Mouse (Mus musculus): Measurements from ENCODE around the gene Zfand3. TPM values are rescaled to one million over a fixed set of nuclear protein-coding genes. Genes with fewer than 3 reads are reported as not detected.

The Zfand3 gene
- polyA plus RNA-seq, 1 experiment from 2014 or later: 40.2 TPM

DNA sequence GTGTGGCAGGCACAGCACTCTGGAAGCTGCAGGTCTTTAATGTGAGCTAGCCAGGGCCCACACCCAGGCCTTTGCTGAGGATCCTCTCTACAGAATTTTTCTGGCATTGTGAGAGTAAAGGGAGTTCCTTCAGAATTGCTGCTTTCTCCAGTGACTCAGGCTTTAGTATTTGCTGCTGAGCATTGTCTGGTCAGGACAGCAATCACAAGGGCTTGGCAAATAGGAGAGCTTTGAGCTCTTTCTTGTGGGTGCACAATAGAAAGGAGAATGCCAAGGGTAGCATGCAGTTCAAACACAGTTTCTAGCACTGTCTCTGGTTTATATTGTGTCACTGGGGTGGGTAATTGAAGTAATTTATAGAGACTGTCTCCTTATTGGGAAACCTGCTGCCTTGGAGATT lies 3.9 kb downstream of the Zfand3 start:
- Histone ChIP-seq H3K27ac (ENCODE audit: low read length) (peak overlapping the region; percentile 70), H3K4me3 (ENCODE audit: low read length) (no peak overlapping the region), H3K27me3 (replicated peaks; ENCODE audit: control insufficient read depth, insufficient read depth, low read length) (no peaks in the 10 kb centered on the region), H3K9ac (ENCODE audit: low read depth, low read length) (no peak overlapping the region), H3K9me3 (ENCODE audit: control insufficient read depth, low read length) (no peaks in the 10 kb centered on the region), H3K36me3 (ENCODE audit: control insufficient read depth, insufficient read depth, low read length) (no peaks in the 10 kb centered on the region), H3K4me1 (ENCODE audit: control insufficient read depth, insufficient read depth, low read length) (peaks cover 33% of the 10 kb centered on the region), H3K4me2 (ENCODE audit: low read depth, low read length) (peak overlapping the region; percentile 42; the same call in 1 of the 2 replicates)
- no peak for ATAC-seq

DNA sequence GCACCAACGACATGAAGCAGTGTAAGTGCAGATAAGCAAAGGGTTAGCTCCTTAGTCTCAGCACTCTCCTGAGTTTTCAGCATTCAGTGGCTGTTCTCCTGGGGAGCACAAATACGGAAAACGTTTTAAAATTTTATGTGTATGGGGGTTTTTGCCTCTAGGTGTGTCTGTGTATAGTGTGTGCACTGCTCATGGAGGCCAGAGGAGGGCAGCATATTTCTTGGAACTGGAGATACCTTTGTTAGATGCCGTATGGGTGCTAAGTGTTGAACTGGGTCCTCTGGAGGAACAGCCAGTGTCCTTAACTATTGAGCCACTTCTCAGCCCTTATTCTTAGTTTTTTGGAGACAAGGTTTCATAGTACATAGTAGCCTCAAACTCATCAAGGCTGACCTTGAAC lies 10.1 kb downstream of the Zfand3 start:
- H3K4me3 ChIP-seq (ENCODE audit: low read length): no peak overlapping the region
- no peaks in the 10 kb centered on the region for H3K27me3 ChIP-seq (replicated peaks; ENCODE audit: control insufficient read depth, insufficient read depth, low read length)
- no peak overlapping the region for H3K27ac ChIP-seq (ENCODE audit: low read length)
- H3K4me1 ChIP-seq (ENCODE audit: control insufficient read depth, insufficient read depth, low read length): peaks cover 20% of the 10 kb centered on the region
- no peak for ATAC-seq
- no peak overlapping the region for H3K9ac ChIP-seq (ENCODE audit: low read depth, low read length)
- 94% methylated on average over 4 of the region's 4 CpGs for WGBS
- H3K4me2 ChIP-seq (ENCODE audit: low read depth, low read length): no peak overlapping the region
- no peaks in the 10 kb centered on the region for H3K9me3 ChIP-seq (ENCODE audit: control insufficient read depth, low read length)
- H3K36me3 ChIP-seq (ENCODE audit: control insufficient read depth, insufficient read depth, low read length): no peaks in the 10 kb centered on the region

DNA sequence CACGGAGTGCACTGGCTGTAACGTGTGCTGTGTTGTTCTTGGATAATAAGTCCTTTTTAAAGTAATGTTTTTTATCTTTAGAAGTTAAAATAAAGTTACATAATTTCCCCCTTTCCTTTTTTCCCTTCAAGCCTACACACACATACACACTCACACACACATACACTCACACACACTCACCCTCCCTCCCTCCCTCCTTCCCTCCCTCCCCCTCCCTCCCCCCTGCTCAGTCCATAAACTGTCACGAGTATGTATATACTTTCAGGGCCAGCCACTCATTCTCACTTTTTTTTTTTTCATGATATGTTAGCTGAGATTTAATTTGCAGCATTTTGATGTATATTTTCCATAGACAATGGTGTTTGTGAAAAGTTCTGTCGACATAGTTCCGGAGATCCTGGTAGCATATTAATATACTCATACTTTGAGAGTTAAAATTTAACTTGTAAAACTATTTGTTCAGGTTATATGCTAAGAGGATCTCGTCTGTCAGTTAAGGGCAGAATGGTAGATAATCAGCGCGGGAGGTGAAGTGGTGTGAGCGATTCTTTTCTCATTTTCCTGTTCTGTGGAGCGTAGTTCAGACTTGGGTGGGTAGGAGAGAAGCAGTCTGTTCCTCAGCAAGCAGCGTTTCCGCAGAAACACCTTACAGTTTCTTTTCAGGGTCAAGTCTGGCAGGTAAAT lies 14.5 kb downstream of the Zfand3 start:
- Histone ChIP-seq H3K27me3 (replicated peaks; ENCODE audit: control insufficient read depth, insufficient read depth, low read length) (no peaks in the 10 kb centered on the region), H3K9ac (ENCODE audit: low read depth, low read length) (peak overlapping the region; percentile 53), H3K4me2 (ENCODE audit: low read depth, low read length) (peak overlapping the region; percentile 56), H3K27ac (ENCODE audit: low read length) (peak overlapping the region; percentile 92), H3K36me3 (ENCODE audit: control insufficient read depth, insufficient read depth, low read length) (no peaks in the 10 kb centered on the region), H3K9me3 (ENCODE audit: control insufficient read depth, low read length) (no peaks in the 10 kb centered on the region), H3K4me1 (ENCODE audit: control insufficient read depth, insufficient read depth, low read length) (peaks cover 25% of the 10 kb centered on the region), H3K4me3 (ENCODE audit: low read length) (peak overlapping the region; percentile 23)
- peak; percentile 68 for ATAC-seq
- WGBS: 53% methylated on average over 12 of the region's 12 CpGs

DNA sequence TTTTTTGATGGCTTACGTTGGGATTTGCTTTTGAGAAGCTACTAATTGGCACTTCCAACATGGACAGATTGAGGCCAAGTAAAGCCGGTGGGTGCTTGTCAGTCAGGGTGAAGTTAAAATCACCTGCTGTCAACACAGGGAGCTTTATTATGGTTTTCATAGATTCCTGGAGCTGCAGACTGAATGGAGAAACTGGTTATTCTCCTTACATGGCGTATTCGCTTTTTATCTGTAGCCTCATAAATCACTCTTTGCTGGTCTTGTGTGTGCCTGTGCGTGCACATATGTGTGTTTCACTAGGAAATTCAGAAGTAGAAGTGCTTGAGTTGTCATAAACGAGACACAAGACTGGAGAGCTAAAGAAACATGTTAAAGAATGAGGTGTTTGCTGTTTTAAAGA lies 15.4 kb downstream of the Zfand3 start:
- WGBS: 58% methylated on average over 6 of the region's 6 CpGs
- Histone ChIP-seq H3K27me3 (replicated peaks; ENCODE audit: control insufficient read depth, insufficient read depth, low read length) (no peaks in the 10 kb centered on the region), H3K27ac (ENCODE audit: low read length) (peak overlapping the region; percentile 92), H3K4me2 (ENCODE audit: low read depth, low read length) (peak overlapping the region; percentile 56), H3K9me3 (ENCODE audit: control insufficient read depth, low read length) (no peaks in the 10 kb centered on the region), H3K36me3 (ENCODE audit: control insufficient read depth, insufficient read depth, low read length) (no peaks in the 10 kb centered on the region), H3K4me1 (ENCODE audit: control insufficient read depth, insufficient read depth, low read length) (peaks cover 28% of the 10 kb centered on the region), H3K4me3 (ENCODE audit: low read length) (peak overlapping the region; percentile 23), H3K9ac (ENCODE audit: low read depth, low read length) (peak overlapping the region; percentile 53; the same call in 1 of the 2 replicates)
- ATAC-seq: peak; percentile 63

- Histone ChIP-seq H3K9me3 (ENCODE audit: control insufficient read depth, low read length) (no peaks in the 10 kb centered on the region), H3K4me2 (ENCODE audit: low read depth, low read length) (no peak overlapping the region), H3K27me3 (replicated peaks; ENCODE audit: control insufficient read depth, insufficient read depth, low read length) (no peaks in the 10 kb centered on the region), H3K9ac (ENCODE audit: low read depth, low read length) (no peak overlapping the region), H3K36me3 (ENCODE audit: control insufficient read depth, insufficient read depth, low read length) (no peaks in the 10 kb centered on the region), H3K27ac (ENCODE audit: low read length) (no peak overlapping the region), H3K4me3 (ENCODE audit: low read length) (no peak overlapping the region), H3K4me1 (ENCODE audit: control insufficient read depth, insufficient read depth, low read length) (peaks cover 47% of the 10 kb centered on the region)
- WGBS: 58% methylated on average over 5 of the region's 5 CpGs
- no peak for ATAC-seq
Measured at GRCm38 (mm10) chr17:30024651-30025050, 20.1 kb downstream of the Zfand3 start.

GRCm38 (mm10) chr17:30026617-30027016 lies 22.1 kb downstream of the Zfand3 start:
- peaks cover 38% of the 10 kb centered on the region for H3K4me1 ChIP-seq (ENCODE audit: control insufficient read depth, insufficient read depth, low read length)
- WGBS: 23% methylated on average over 6 of the region's 6 CpGs
- H3K27ac ChIP-seq (ENCODE audit: low read length): no peak overlapping the region
- no peak overlapping the region for H3K4me2 ChIP-seq (ENCODE audit: low read depth, low read length)
- H3K9ac ChIP-seq (ENCODE audit: low read depth, low read length): no peak overlapping the region
- ATAC-seq: no peak
- no peaks in the 10 kb centered on the region for H3K9me3 ChIP-seq (ENCODE audit: control insufficient read depth, low read length)
- H3K4me3 ChIP-seq (ENCODE audit: low read length): no peak overlapping the region
- no peaks in the 10 kb centered on the region for H3K27me3 ChIP-seq (replicated peaks; ENCODE audit: control insufficient read depth, insufficient read depth, low read length)
- no peaks in the 10 kb centered on the region for H3K36me3 ChIP-seq (ENCODE audit: control insufficient read depth, insufficient read depth, low read length)

DNA sequence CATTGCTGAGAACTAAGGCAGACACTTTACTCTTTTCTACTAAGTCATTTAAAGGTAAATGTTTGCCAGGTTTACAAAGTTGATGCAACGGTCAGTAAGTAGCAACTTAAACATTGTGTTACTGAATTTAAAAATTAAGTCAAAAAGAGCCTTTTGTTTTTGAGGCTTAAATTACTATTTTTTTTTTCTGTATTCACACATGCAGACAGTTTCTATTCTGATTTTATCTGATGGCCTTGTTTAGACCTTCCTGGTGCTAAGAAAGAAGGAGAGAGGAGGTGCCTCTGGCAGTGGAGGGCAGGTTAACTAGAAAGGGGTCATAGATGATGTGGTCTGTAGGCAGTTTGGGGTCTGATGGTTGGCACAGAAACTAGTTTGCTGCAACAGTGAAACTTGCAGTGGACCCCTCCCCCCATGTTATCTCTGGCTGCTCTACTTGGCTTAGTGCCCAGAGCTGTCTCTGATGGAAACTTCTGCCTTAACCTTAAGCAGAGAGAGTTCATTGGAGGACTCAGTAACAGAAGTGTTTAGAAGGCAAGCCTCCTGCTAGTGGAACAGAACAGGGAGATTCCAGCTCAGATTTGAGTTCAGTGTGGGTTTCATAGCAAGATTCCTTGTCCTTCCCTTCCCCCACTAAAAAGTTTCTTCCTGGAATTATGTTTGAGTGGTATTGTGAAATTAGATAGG lies 23.0 kb downstream of the Zfand3 start:
- H3K9me3 ChIP-seq (ENCODE audit: control insufficient read depth, low read length): no peaks in the 10 kb centered on the region
- ATAC-seq: peak; percentile 64
- H3K4me3 ChIP-seq (ENCODE audit: low read length): no peak overlapping the region
- no peaks in the 10 kb centered on the region for H3K27me3 ChIP-seq (replicated peaks; ENCODE audit: control insufficient read depth, insufficient read depth, low read length)
- H3K4me2 ChIP-seq (ENCODE audit: low read depth, low read length): no peak overlapping the region
- 41% methylated on average over 1 of the region's 1 CpGs for WGBS
- no peak overlapping the region for H3K9ac ChIP-seq (ENCODE audit: low read depth, low read length)
- H3K27ac ChIP-seq (ENCODE audit: low read length): peak overlapping the region; percentile 72
- no peaks in the 10 kb centered on the region for H3K36me3 ChIP-seq (ENCODE audit: control insufficient read depth, insufficient read depth, low read length)
- peaks cover 38% of the 10 kb centered on the region for H3K4me1 ChIP-seq (ENCODE audit: control insufficient read depth, insufficient read depth, low read length)

DNA sequence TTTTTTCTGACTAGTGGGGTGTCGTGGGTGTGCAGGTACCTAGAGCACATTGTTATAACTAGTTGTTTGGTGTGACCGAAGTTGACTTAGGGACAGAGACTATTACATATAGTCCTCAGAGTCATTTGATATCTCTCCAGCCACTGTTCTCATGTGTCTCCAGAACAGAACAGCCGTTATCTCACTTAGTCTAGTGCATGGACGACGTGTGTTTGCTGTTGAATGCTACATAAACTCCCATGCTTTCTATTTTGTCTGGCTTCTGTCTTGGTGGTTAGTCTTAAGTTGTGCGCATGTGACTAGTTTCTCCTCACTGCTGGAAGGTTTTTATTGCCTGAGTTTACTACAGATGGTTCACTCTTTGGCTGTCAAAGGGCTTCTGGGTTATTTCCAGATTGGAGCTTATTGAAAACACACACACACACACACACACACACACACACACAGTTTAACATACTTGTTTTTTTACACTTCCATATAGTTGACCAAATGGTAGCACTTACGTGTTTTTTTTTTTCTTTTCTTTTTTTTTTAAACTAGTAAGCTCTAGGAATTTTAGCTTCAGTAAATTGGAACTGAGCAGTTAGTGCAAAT lies 25.2 kb downstream of the Zfand3 start:
- Histone ChIP-seq H3K9ac (ENCODE audit: low read depth, low read length) (no peak overlapping the region), H3K4me2 (ENCODE audit: low read depth, low read length) (no peak overlapping the region), H3K27ac (ENCODE audit: low read length) (no peak overlapping the region), H3K4me1 (ENCODE audit: control insufficient read depth, insufficient read depth, low read length) (peaks cover 36% of the 10 kb centered on the region), H3K36me3 (ENCODE audit: control insufficient read depth, insufficient read depth, low read length) (no peaks in the 10 kb centered on the region), H3K4me3 (ENCODE audit: low read length) (no peak overlapping the region), H3K27me3 (replicated peaks; ENCODE audit: control insufficient read depth, insufficient read depth, low read length) (no peaks in the 10 kb centered on the region), H3K9me3 (ENCODE audit: control insufficient read depth, low read length) (no peaks in the 10 kb centered on the region)
- 51% methylated on average over 7 of the region's 7 CpGs for WGBS
- no peak for ATAC-seq

DNA sequence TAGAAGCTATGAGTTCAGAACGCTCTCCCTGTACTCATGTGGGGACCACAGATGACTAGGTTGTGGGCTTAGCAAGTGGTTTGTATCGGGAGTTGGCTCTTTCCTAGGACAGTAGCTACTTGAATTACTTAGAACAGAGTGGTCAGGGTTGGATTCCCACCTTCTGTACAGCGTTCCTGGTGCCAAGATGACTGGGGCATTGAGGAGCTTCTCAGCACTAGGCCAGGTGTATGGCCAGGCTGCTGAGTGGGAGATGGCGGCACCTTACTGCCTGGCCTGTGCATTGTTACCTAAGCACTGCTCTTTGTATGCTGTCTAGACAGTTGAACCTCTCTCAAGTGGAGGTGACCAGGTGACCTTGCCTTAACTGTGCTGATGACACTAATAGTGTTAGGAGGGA lies 28.3 kb downstream of the Zfand3 start:
- Histone ChIP-seq H3K27ac (ENCODE audit: low read length) (no peak overlapping the region), H3K27me3 (replicated peaks; ENCODE audit: control insufficient read depth, insufficient read depth, low read length) (no peaks in the 10 kb centered on the region), H3K4me2 (ENCODE audit: low read depth, low read length) (no peak overlapping the region), H3K36me3 (ENCODE audit: control insufficient read depth, insufficient read depth, low read length) (no peaks in the 10 kb centered on the region), H3K4me3 (ENCODE audit: low read length) (no peak overlapping the region), H3K4me1 (ENCODE audit: control insufficient read depth, insufficient read depth, low read length) (peaks cover 22% of the 10 kb centered on the region), H3K9me3 (ENCODE audit: control insufficient read depth, low read length) (no peaks in the 10 kb centered on the region), H3K9ac (ENCODE audit: low read depth, low read length) (no peak overlapping the region)
- ATAC-seq: no peak
- WGBS: 95% methylated on average over 4 of the region's 4 CpGs

Measured in intestine, embryonic 16.5 days (tissue).